22 mouse cellular contexts compared by ENCODE assay signal in genomic region chr14:74929739-74930138, GRCm38 (mm10). TPM values are rescaled to one million over a fixed set of nuclear protein-coding genes. Genes with fewer than 3 reads are reported as not detected.
A peak's percentile ranks its signal among the peaks of the same experiment; 100 is the strongest.
DNase-seq lines count a peak whose midpoint lies in the region; ATAC-seq and TF ChIP-seq lines count a peak whose summit lies in the region.
"Had no signal": no experiment of that assay in that cellular context is flagged by ENCODE, and none has a peak within 500 bp of the region (broad histone marks: within the 10 kb centered on the region; RNA-seq: fewer than 3 reads in every experiment).

No protein-coding gene starts in this region.

- ATAC-seq in liver, embryonic 11.5 days (replicated peaks; ENCODE audit: low FRiP score): peak; percentile 81
- ATAC-seq in liver, postnatal 0 days: no peak
- peak; percentile 78 for ATAC-seq in liver, embryonic 13.5 days (ENCODE audit: low read depth)
- ATAC-seq in megakaryocyte progenitor cell, adult 5-6 weeks (replicated peaks; ENCODE audit: poor library complexity): peak; percentile 32
- ATAC-seq: forebrain, embryonic 16.5 days had no signal

- no peaks in the 10 kb centered on the region for H3K36me3 ChIP-seq in liver, embryonic 11.5 days (ENCODE audit: control insufficient read depth, insufficient read depth, low read length)
- no peaks in the 10 kb centered on the region; the same call in 1 of the 2 replicates for H3K36me3 ChIP-seq in liver, postnatal 0 days (replicated peaks; ENCODE audit: insufficient read depth, low read length)
- peaks cover 0 to 6% of the 10 kb centered on the region in 2 experiments; a peak in 1 of 4 replicates for H3K36me3 ChIP-seq in MEL (ENCODE audit: control insufficient read depth in 1 of 2, insufficient read depth in 2 of 2, low read length in 2 of 2)
- H3K36me3 ChIP-seq in liver, embryonic 13.5 days: no peaks in the 10 kb centered on the region
- H3K36me3 ChIP-seq in limb, embryonic 10.5 days: no peaks in the 10 kb centered on the region
- H3K36me3 ChIP-seq: embryonic facial prominence, embryonic 12.5 days; forebrain, embryonic 12.5 days had no signal

- TF ChIP-seq CTCF in liver, postnatal 0 days (IDR thresholded peaks at IDR 0.05; ENCODE audit: low read depth): no peak
- TF ChIP-seq CTCF in MEL (IDR thresholded peaks at IDR 0.05 in 2 of 3, conservative IDR thresholded peaks at IDR 0.05 in 1 of 3; ENCODE audit: control insufficient read depth in 1 of 3, insufficient read depth in 1 of 3, low read depth in 2 of 3, low read length in 3 of 3, poor library complexity in 1 of 3, severe bottlenecking in 1 of 3): no peak

- H3K4me2 ChIP-seq in liver, embryonic 11.5 days: peak overlapping the region; percentile 19
- no peak overlapping the region for H3K4me2 ChIP-seq in liver, postnatal 0 days (ENCODE audit: low read depth, low read length)
- H3K4me2 ChIP-seq in liver, embryonic 13.5 days: peak overlapping the region; percentile 13
- H3K4me2 ChIP-seq: embryonic facial prominence, embryonic 12.5 days; forebrain, embryonic 12.5 days; hindbrain, embryonic 14.5 days had no signal

- no peak overlapping the region for H3K4me3 ChIP-seq in liver, embryonic 11.5 days (ENCODE audit: low read depth, low read length)
- no peak overlapping the region for H3K4me3 ChIP-seq in liver, postnatal 0 days (ENCODE audit: low read depth, low read length)
- no peak overlapping the region for H3K4me3 ChIP-seq in MEL (ENCODE audit: control insufficient read depth in 1 of 2, insufficient read depth in 1 of 2, low read depth in 2 of 2, low read length in 2 of 2)
- no peak overlapping the region for H3K4me3 ChIP-seq in liver, embryonic 13.5 days (replicated peaks)
- no peak overlapping the region for H3K4me3 ChIP-seq in limb, embryonic 10.5 days
- H3K4me3 ChIP-seq: embryonic facial prominence, embryonic 12.5 days; forebrain, embryonic 12.5 days; heart, embryonic 10.5 days had no signal

- H3K9ac ChIP-seq in liver, embryonic 11.5 days (ENCODE audit: low read depth, low read length): no peak overlapping the region
- no peak overlapping the region for H3K9ac ChIP-seq in liver, postnatal 0 days (replicated peaks)
- H3K9ac ChIP-seq in MEL (ENCODE audit: control insufficient read depth, low read depth, low read length, poor library complexity, severe bottlenecking): no peak overlapping the region
- peak overlapping the region; percentile 10; the same call in 1 of the 2 replicates for H3K9ac ChIP-seq in liver, embryonic 13.5 days
- H3K9ac ChIP-seq: embryonic facial prominence, embryonic 12.5 days; forebrain, embryonic 12.5 days; hindbrain, embryonic 14.5 days had no signal

- H3K79me2 ChIP-seq in MEL (ENCODE audit: control insufficient read depth, insufficient read depth, low read length, poor library complexity): no peaks in the 10 kb centered on the region

- 64% methylated on average over 2 of the region's 2 CpGs for WGBS in liver, embryonic 11.5 days
- WGBS in liver, postnatal 0 days (ENCODE audit: insufficient replicate concordance): 64% methylated on average over 2 of the region's 2 CpGs
- WGBS in liver, embryonic 13.5 days (ENCODE audit: insufficient replicate concordance): 34% methylated on average over 2 of the region's 2 CpGs
- 84% methylated on average over 2 of the region's 2 CpGs for WGBS in limb, embryonic 10.5 days

- H3K4me1 ChIP-seq in liver, embryonic 11.5 days (replicated peaks; ENCODE audit: control insufficient read depth, insufficient read depth, low read length): peaks cover 14% of the 10 kb centered on the region
- H3K4me1 ChIP-seq in liver, postnatal 0 days (ENCODE audit: insufficient read depth): peaks cover 15% of the 10 kb centered on the region; the same call in 1 of the 2 replicates
- H3K4me1 ChIP-seq in MEL (ENCODE audit: control insufficient read depth in 1 of 2, insufficient read depth in 2 of 2, low read length in 2 of 2): peaks cover 7 to 13% of the 10 kb centered on the region in 2 experiments; a peak in 3 of 4 replicates
- peaks cover 37% of the 10 kb centered on the region for H3K4me1 ChIP-seq in liver, embryonic 13.5 days (replicated peaks)
- H3K4me1 ChIP-seq in limb, embryonic 10.5 days: peaks cover 28% of the 10 kb centered on the region

- no peak for TF ChIP-seq POLR2A in MEL (IDR thresholded peaks at IDR 0.05; ENCODE audit: control insufficient read depth in 1 of 2, insufficient read depth in 1 of 2, low read depth in 1 of 2, low read length in 2 of 2, poor library complexity in 1 of 2)

- no peak for TF ChIP-seq EP300 in liver, postnatal 0 days (IDR thresholded peaks at IDR 0.05; ENCODE audit: low read depth)
- TF ChIP-seq EP300 in MEL (IDR thresholded peaks at IDR 0.05; ENCODE audit: low read depth in 1 of 2, low read length in 2 of 2): peak; percentile 52 to 68

- peak overlapping the region; percentile 60; the same call in 1 of the 2 replicates for H3K27ac ChIP-seq in liver, embryonic 11.5 days (ENCODE audit: low read depth, low read length)
- H3K27ac ChIP-seq in liver, postnatal 0 days (ENCODE audit: low read depth): no peak overlapping the region
- peak overlapping the region; percentile 3; the same call in 1 of the 2 replicates for H3K27ac ChIP-seq in MEL (ENCODE audit: control insufficient read depth, low read depth, low read length)
- peak overlapping the region; percentile 11; the same call in 1 of the 2 replicates for H3K27ac ChIP-seq in liver, embryonic 13.5 days
- no peak overlapping the region for H3K27ac ChIP-seq in limb, embryonic 10.5 days
- H3K27ac ChIP-seq: embryonic facial prominence, embryonic 12.5 days; forebrain, embryonic 12.5 days; heart, embryonic 10.5 days; hindbrain, embryonic 14.5 days had no signal

- no peak for TF ChIP-seq RAD21 in MEL (IDR thresholded peaks at IDR 0.05; ENCODE audit: low read depth, low read length)

- H3K9me3 ChIP-seq in liver, embryonic 11.5 days (ENCODE audit: control insufficient read depth, low read length): no peaks in the 10 kb centered on the region
- no peaks in the 10 kb centered on the region for H3K9me3 ChIP-seq in liver, postnatal 0 days (ENCODE audit: low read length)
- no peaks in the 10 kb centered on the region for H3K9me3 ChIP-seq in MEL (replicated peaks; ENCODE audit: insufficient read depth, low read length)
- H3K9me3 ChIP-seq in liver, embryonic 13.5 days (replicated peaks): no peaks in the 10 kb centered on the region
- no peaks in the 10 kb centered on the region for H3K9me3 ChIP-seq in limb, embryonic 10.5 days (replicated peaks)
- H3K9me3 ChIP-seq: embryonic facial prominence, embryonic 12.5 days; forebrain, embryonic 12.5 days had no signal

- no peaks in the 10 kb centered on the region for H3K27me3 ChIP-seq in liver, embryonic 11.5 days (replicated peaks; ENCODE audit: control insufficient read depth, insufficient read depth, low read length)
- H3K27me3 ChIP-seq in liver, postnatal 0 days (ENCODE audit: insufficient read depth, low read length): no peaks in the 10 kb centered on the region
- H3K27me3 ChIP-seq in MEL (ENCODE audit: control insufficient read depth in 1 of 2, insufficient read depth in 2 of 2, low read length in 2 of 2): no peaks in the 10 kb centered on the region
- no peaks in the 10 kb centered on the region for H3K27me3 ChIP-seq in liver, embryonic 13.5 days
- H3K27me3 ChIP-seq in limb, embryonic 10.5 days (ENCODE audit: low read depth, poor library complexity, severe bottlenecking): no peaks in the 10 kb centered on the region
- H3K27me3 ChIP-seq: CH12.LX; embryonic facial prominence, embryonic 12.5 days; forebrain, embryonic 12.5 days had no signal

- DNase-seq in liver, embryonic 11.5 days (ENCODE audit: low spot score): no peak
- no peak for DNase-seq in liver, postnatal 0 days
- peak; percentile 49 for DNase-seq in MEL (ENCODE audit: low read depth, low spot score)
- no peak for DNase-seq in liver, embryonic 13.5 days
- DNase-seq in natural killer cell, adult 2 months (ENCODE audit: low spot score in 2 of 2): no peak
- DNase-seq in frontal cortex, postnatal 14 days (ENCODE audit: low spot score in 2 of 2): no peak
- no peak for DNase-seq in limb, embryonic 10.5 days (ENCODE audit: low spot score)
- DNase-seq: adrenal gland, adult 2 months; adrenal gland, postnatal 25 days; cerebellum, adult 11 months; cerebellum, adult 8-10 months; cerebellum, postnatal 14 days; gastrocnemius, postnatal 36 days; heart, postnatal 10 days; heart, postnatal 4 days had no signal

TF ChIP-seq in MEL, 35 proteins besides CTCF, POLR2A, EP300 and RAD21 (continues in another document):
- TF ChIP-seq GABPA (IDR thresholded peaks at IDR 0.05; ENCODE audit: low read depth, low read length) (no peak), TCF12 (IDR thresholded peaks at IDR 0.05; ENCODE audit: low read depth, low read length) (peak; percentile 48; the same call in 1 of the 2 replicates), ZKSCAN1 (IDR thresholded peaks at IDR 0.05; ENCODE audit: low read depth, low read length) (no peak), MYB (IDR thresholded peaks at IDR 0.05; ENCODE audit: low read depth, low read length) (peak; percentile 67), GATA1 (IDR thresholded peaks at IDR 0.05; ENCODE audit: low read depth, low read length) (peak; percentile 63), TBP (IDR thresholded peaks at IDR 0.05; ENCODE audit: low read depth, low read length) (no peak), SMC3 (IDR thresholded peaks at IDR 0.05; ENCODE audit: low read depth, low read length) (no peak), MAZ (IDR thresholded peaks at IDR 0.05; ENCODE audit: low read depth, low read length) (no peak), USF1 (IDR thresholded peaks at IDR 0.05; ENCODE audit: low read depth, low read length) (no peak), ETS1 (IDR thresholded peaks at IDR 0.05; ENCODE audit: low read depth, low read length) (peak; percentile 41; the same call in 1 of the 2 replicates), JUND (IDR thresholded peaks at IDR 0.05; ENCODE audit: low read depth, low read length) (no peak), KAT2A (conservative IDR thresholded peaks at IDR 0.05; ENCODE audit: low read depth, low read length) (no peak), MAFK (IDR thresholded peaks at IDR 0.05; ENCODE audit: borderline replicate concordance, low read depth, low read length) (no peak), HCFC1 (IDR thresholded peaks at IDR 0.05; ENCODE audit: low read depth, low read length) (no peak), TAL1 (IDR thresholded peaks at IDR 0.05; ENCODE audit: low read length) (peak; percentile 50)

RNA-seq across cellular contexts. Expression of gene Lrch1, which starts 17.9 kb away (rescaled TPM):
- polyA plus RNA-seq in liver, embryonic 11.5 days (2014; fragmentation: Nextera tagmentation; extraction: Ambion mirVana): 7.9 and 8.0 TPM in 2 replicates
- 2.8 and 3.6 TPM in 2 replicates for polyA plus RNA-seq in liver, postnatal 0 days (2015; fragmentation: Nextera tagmentation; extraction: Ambion mirVana)
- total RNA-seq in MEL (2012; rRNA removed): 2.8 and 3.3 TPM in 2 replicates
- polyA plus RNA-seq in MEL (2012; ENCODE audit: insufficient read depth in 1 of 2, insufficient read length in 2 of 2, low read depth in 1 of 2, low replicate concordance in 2 of 2, missing spikeins in 1 of 2): 1 to 10 TPM in 1 of 2 experiments, not detected in 1; 6.1 TPM
- 4.3 and 5.3 TPM in 2 replicates for polyA plus RNA-seq in liver, embryonic 13.5 days (2015; fragmentation: Nextera tagmentation; extraction: Ambion mirVana)
- total RNA-seq in megakaryocyte progenitor cell, adult 5-6 weeks (2015): 12.1 and 14.3 TPM in 2 replicates
- 9.3 and 11.3 TPM in 2 replicates for total RNA-seq in megakaryocyte progenitor cell, adult 5-6 weeks (2017)
- 7.0 and 9.9 TPM in 2 replicates for polyA plus RNA-seq in limb, embryonic 10.5 days (2016; fragmentation: Nextera tagmentation; extraction: Ambion mirVana)

Comparison
In these comparisons a context has a peak if more than half of its experiments do, and no peak if none do; other contexts are left out.
1. H3K27ac ChIP-seq: peak in liver, embryonic 11.5 days (single experiment), MEL (single experiment) and liver, embryonic 13.5 days (single experiment); none in liver, postnatal 0 days (single experiment) and limb, embryonic 10.5 days (single experiment).